ENCODE assay signal across 8 mouse cellular contexts in the genomic region with DNA sequence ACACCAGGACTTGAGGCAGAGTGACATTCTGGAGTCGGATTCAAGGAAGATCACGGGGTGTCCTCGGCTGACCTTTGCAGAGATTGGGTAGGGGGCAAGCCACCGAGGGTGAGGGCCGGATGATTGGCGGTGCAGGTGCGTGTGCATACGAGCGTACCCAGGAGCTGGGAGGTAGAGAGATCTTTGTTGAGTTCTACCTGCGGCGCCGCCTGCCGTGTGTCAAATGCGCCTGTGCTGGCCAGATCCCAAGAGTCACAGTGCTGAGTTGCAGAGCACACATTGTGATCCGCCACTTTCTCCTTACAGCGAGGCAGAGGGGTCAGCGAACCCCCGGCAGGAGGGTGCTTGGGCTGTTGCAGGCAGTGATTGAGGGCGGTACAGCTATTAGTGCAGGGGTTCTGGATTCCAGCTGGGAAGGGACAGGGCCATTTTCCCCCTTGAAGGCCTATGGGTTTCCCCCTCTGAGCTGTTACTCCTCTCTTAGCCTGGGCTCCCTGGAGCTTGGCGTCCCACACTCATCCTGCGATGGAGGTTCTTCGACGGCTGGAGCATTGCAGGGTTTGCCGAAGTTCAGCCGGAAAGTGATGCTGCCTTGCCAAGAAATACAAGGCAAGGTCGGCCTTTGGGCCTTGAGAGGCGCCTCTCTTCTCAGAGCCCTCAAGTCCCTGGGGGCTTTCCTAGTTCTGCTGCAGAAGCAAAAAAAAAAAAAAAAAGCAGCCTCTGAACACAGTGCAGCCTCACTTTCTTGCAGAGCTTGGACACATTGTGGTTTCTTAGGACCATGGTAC. TPM values are rescaled to one million over a fixed set of nuclear protein-coding genes. Genes with fewer than 3 reads are reported as not detected.
DNase-seq lines count a peak whose midpoint lies in the region; ATAC-seq and TF ChIP-seq lines count a peak whose summit lies in the region.

No protein-coding gene starts in this region.

- DNase-seq in 3T3-L1 (ENCODE audit: low read depth, low spot score) = peak; percentile 91
- no peak for DNase-seq in Patski (ENCODE audit: low read depth, low spot score)
- DNase-seq in embryo, embryonic 11 days = peak; percentile 57
- peak; percentile 84 for DNase-seq in kidney, postnatal 10 days
- DNase-seq in lung, postnatal 25 days (ENCODE audit: low spot score) = peak; percentile 54
- DNase-seq in c-Kit-positive CD71-positive TER-119-positive erythroid progenitor cells, embryonic 14.5 days (ENCODE audit: low spot score) = no peak

- in situ Hi-C loops in Patski (cut with MboI; ENCODE audit: low pct_unique_long_range_greater_than_20kb) = no loop called here

- peak overlapping the region; percentile 46 to 72 for H3K27ac ChIP-seq in heart, embryonic 14.5 days (replicated peaks in 1 of 2; ENCODE audit: control insufficient read depth in 1 of 2, insufficient read depth in 1 of 2, low read depth in 2 of 2, low read length in 2 of 2)
- H3K27ac ChIP-seq in stomach, embryonic 15.5 days = peak overlapping the region; percentile 88

- POLR2A ChIA-PET in Patski (lab: Charles Lee) = interaction anchor here (0.6 kb wide), 1 partner anchor 162 kb away, joined by 3 read pairs; no protein-coding TSS in a partner anchor

- peak; percentile 26 for ATAC-seq in Patski
- ATAC-seq in heart, embryonic 14.5 days (ENCODE audit: insufficient number of reproducible peaks, insufficient read depth, low FRiP score, low read depth) = peak; percentile 32; the same call in 1 of the 2 replicates
- peak; percentile 38 for ATAC-seq in stomach, embryonic 15.5 days (ENCODE audit: insufficient read depth, low FRiP score, low read depth)

- peak overlapping the region; percentile 74 for H3K9ac ChIP-seq in heart, embryonic 14.5 days (ENCODE audit: low read length)
- peak overlapping the region; percentile 50; the same call in 1 of the 2 replicates for H3K9ac ChIP-seq in stomach, embryonic 15.5 days

- CTCF ChIA-PET in Patski (lab: Charles Lee) = no interaction called here

- H3K4me2 ChIP-seq in heart, embryonic 14.5 days (ENCODE audit: low read length) = peak overlapping the region; percentile 87
- peak overlapping the region; percentile 93 for H3K4me2 ChIP-seq in stomach, embryonic 15.5 days

- no peaks in the 10 kb centered on the region for H3K9me3 ChIP-seq in heart, embryonic 14.5 days (ENCODE audit: control insufficient read depth, low read length)
- no peaks in the 10 kb centered on the region for H3K9me3 ChIP-seq in stomach, embryonic 15.5 days

- H3K27me3 ChIP-seq in Patski = no peaks in the 10 kb centered on the region
- no peaks in the 10 kb centered on the region for H3K27me3 ChIP-seq in heart, embryonic 14.5 days (ENCODE audit: control insufficient read depth, insufficient read depth, low read length)
- no peaks in the 10 kb centered on the region for H3K27me3 ChIP-seq in stomach, embryonic 15.5 days (replicated peaks)

- 7% methylated on average over 27 of the region's 27 CpGs for WGBS in heart, embryonic 14.5 days
- 3% methylated on average over 27 of the region's 27 CpGs for WGBS in stomach, embryonic 15.5 days

- no peaks in the 10 kb centered on the region for H3K36me3 ChIP-seq in heart, embryonic 14.5 days (ENCODE audit: control insufficient read depth, insufficient read depth, low read length)
- H3K36me3 ChIP-seq in stomach, embryonic 15.5 days = no peaks in the 10 kb centered on the region

- no peak for TF ChIP-seq CTCF in Patski (IDR thresholded peaks at IDR 0.05)

- peaks cover 0 to 20% of the 10 kb centered on the region in 2 experiments; a peak in 2 of 4 replicates for H3K4me1 ChIP-seq in heart, embryonic 14.5 days (ENCODE audit: control insufficient read depth in 2 of 2, insufficient read depth in 2 of 2, low read length in 2 of 2)
- peaks cover 34% of the 10 kb centered on the region for H3K4me1 ChIP-seq in stomach, embryonic 15.5 days

- H3K4me3 ChIP-seq in heart, embryonic 14.5 days (ENCODE audit: control insufficient read depth in 1 of 2, insufficient read depth in 1 of 2, low read depth in 1 of 2, low read length in 2 of 2) = peak overlapping the region; percentile 71 to 73
- H3K4me3 ChIP-seq in stomach, embryonic 15.5 days (replicated peaks) = peak overlapping the region; percentile 72

RNA-seq across cellular contexts. Expression of a gene that starts 0.9 kb away (rescaled TPM):
- 38.7 TPM for polyA plus RNA-seq in Patski (2021)
- 18.9 and 20.8 TPM in 2 replicates for polyA plus RNA-seq in heart, embryonic 14.5 days (2014; fragmentation: Nextera tagmentation; extraction: Ambion mirVana)
- 29.8 and 32.8 TPM in 2 replicates for polyA plus RNA-seq in stomach, embryonic 15.5 days (2015; fragmentation: Nextera tagmentation; extraction: Ambion mirVana)

Comparison
In these comparisons a context has a peak if more than half of its experiments do, and no peak if none do; other contexts are left out.
1. DNase-seq: peak in 3T3-L1 (single experiment), embryo, embryonic 11 days (single experiment), kidney, postnatal 10 days (single experiment) and lung, postnatal 25 days (single experiment); none in Patski (single experiment) and c-Kit-positive CD71-positive TER-119-positive erythroid progenitor cells, embryonic 14.5 days (single experiment).
2. Peak in every context shown above with its lines, with median percentiles within 50 percentile points of each other: ATAC-seq.